Mouse (Mus musculus) embryonic facial prominence, embryonic 12.5 days (tissue): ENCODE results near the gene Was. TPM values are rescaled to one million over a fixed set of nuclear protein-coding genes. Genes with fewer than 3 reads are reported as not detected.
"Not testable (repeated sequence)": the region's sequence is repeated elsewhere in the genome, so short reads cannot be mapped to it uniquely, and the experiment has no call there.

ENCODE experiments used
- ATAC-seq: fragments of 200-750 bp; cut with Nextera tagmentation; 2 replicates; pipeline ENCODE4 v1.8.0; 2017; ENCODE audit not compliant: insufficient number of reproducible peaks, insufficient read depth, low FRiP score, low TSS enrichment
- H3K27ac ChIP-seq: fragments of 300-500 bp; sonication (generic); 2 replicates; pipeline ENCODE4 v1.5.1; 2016; ENCODE audit warnings: mild to moderate bottlenecking
- H3K27me3 ChIP-seq: fragments of 300-500 bp; sonication (generic); 2 replicates; pipeline ENCODE4 v1.6.1; 2016; ENCODE audit warnings: mild to moderate bottlenecking, moderate library complexity
- H3K36me3 ChIP-seq: fragments of 300-500 bp; sonication (generic); 2 replicates; pipeline ENCODE4 v1.6.1; 2016; ENCODE audit warnings: mild to moderate bottlenecking
- H3K4me1 ChIP-seq: fragments of 300-500 bp; sonication (generic); 2 replicates; pipeline ENCODE4 v1.6.1; 2016
- H3K4me2 ChIP-seq: fragments of 300-500 bp; sonication (generic); replicated peaks from 2 replicates; pipeline ENCODE4 v1.6.1; 2016; ENCODE audit warnings: mild to moderate bottlenecking, moderate library complexity
- H3K4me3 ChIP-seq: fragments of 300-500 bp; sonication (generic); 2 replicates; pipeline ENCODE4 v1.5.1; 2016; ENCODE audit warnings: mild to moderate bottlenecking
- H3K9ac ChIP-seq: fragments of 300-500 bp; sonication (generic); 2 replicates; pipeline ENCODE4 v1.6.1; 2016; ENCODE audit warnings: mild to moderate bottlenecking, moderate library complexity
- H3K9me3 ChIP-seq: fragments of 300-500 bp; sonication (generic); 2 replicates; pipeline ENCODE4 v1.6.1; 2016; ENCODE audit warnings: mild to moderate bottlenecking, moderate library complexity
- WGBS: fragments of 180-500 bp; shearing (Covaris S2); methylation state at CpG from one replicate; pipeline ENCODE4 v1.1.7; 2016; 5-methylcytosine and 5-hydroxymethylcytosine counted together
- polyA plus RNA-seq: library from polyadenylated mRNA; unstranded; fragments of >200 nt; fragmentation: Nextera tagmentation; extraction: Ambion mirVana; gene quantifications from 2 replicates; pipeline ENCODE4 v1.2.1, GENCODE M21; 2016

Gene Was
- polyA plus RNA-seq, 1 experiment from 2014 or later = 0.19 TPM

DNA sequence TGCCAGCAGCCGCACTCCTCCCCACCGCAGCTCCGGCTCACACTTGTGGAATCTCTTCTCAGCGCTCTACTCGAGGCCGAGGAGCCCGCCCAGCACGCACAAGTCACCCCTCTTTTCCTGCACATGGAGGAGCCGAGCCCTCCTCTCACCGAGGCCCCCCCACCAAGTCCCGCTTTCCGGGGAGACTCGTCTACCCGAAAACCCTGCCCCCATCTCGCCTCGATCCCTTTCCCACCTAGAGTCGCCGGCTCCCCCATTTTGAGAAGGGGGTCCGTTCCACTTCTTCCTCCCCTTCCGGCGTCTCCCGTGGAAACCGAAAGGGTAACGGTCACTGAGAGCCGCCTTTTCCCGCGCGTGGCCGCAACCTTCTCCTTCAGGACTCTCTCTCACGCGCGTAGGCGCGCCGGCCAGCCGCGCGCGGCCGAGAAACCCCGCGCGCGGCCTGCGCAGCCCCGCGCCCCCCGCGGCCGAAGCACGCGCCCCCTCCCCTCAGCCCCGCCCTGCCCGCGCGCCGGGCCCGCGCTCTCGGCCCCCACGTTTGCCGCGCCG is 16.3 kb downstream of the Was start:
- H3K4me1 ChIP-seq = 0 out of 2 replicates have a peak, but pooled peaks cover 4% of the 10 kb centered on the region
- no peaks in the 10 kb centered on the region for H3K9me3 ChIP-seq
- peak overlapping the region; percentile 88 for H3K27ac ChIP-seq
- no peak for ATAC-seq
- H3K4me3 ChIP-seq = peak overlapping the region; percentile 45
- H3K27me3 ChIP-seq = no peaks in the 10 kb centered on the region
- 21% methylated on average over 64 of the region's 64 CpGs for WGBS
- H3K4me2 ChIP-seq = peak overlapping the region; percentile 49
- H3K36me3 ChIP-seq = 0 out of 2 replicates have a peak, but pooled peaks cover 7% of the 10 kb centered on the region
- peak overlapping the region; percentile 63 for H3K9ac ChIP-seq

DNA sequence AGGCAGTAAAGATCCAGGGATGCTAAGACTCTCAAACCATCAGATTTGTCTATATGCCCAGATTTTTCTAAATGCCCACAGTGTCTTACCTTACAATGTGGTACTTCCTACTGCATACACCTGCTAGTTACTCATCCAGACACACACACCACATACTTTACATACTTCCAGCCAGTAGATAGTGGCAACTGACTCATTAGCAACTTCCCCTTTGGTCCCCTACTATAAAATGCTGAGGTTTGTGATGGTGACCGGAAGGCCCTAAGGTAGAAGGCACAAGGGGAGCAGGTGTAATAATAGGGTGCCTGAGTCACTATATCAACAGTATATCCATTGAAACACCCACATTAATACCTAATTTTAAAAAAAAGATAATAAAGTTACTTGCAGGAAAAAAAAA is 21.1 kb downstream of the Was start:
- Histone ChIP-seq H3K27me3 (no peaks in the 10 kb centered on the region), H3K36me3 (peaks cover 30% of the 10 kb centered on the region), H3K4me3 (no peak overlapping the region), H3K27ac (no peak overlapping the region), H3K4me2 (no peak overlapping the region), H3K9ac (no peak overlapping the region), H3K9me3 (no peaks in the 10 kb centered on the region), H3K4me1 (0 out of 2 replicates have a peak, but pooled peaks cover 4% of the 10 kb centered on the region)
- no peak for ATAC-seq
- 96% methylated on average over 1 of the region's 1 CpGs for WGBS

DNA sequence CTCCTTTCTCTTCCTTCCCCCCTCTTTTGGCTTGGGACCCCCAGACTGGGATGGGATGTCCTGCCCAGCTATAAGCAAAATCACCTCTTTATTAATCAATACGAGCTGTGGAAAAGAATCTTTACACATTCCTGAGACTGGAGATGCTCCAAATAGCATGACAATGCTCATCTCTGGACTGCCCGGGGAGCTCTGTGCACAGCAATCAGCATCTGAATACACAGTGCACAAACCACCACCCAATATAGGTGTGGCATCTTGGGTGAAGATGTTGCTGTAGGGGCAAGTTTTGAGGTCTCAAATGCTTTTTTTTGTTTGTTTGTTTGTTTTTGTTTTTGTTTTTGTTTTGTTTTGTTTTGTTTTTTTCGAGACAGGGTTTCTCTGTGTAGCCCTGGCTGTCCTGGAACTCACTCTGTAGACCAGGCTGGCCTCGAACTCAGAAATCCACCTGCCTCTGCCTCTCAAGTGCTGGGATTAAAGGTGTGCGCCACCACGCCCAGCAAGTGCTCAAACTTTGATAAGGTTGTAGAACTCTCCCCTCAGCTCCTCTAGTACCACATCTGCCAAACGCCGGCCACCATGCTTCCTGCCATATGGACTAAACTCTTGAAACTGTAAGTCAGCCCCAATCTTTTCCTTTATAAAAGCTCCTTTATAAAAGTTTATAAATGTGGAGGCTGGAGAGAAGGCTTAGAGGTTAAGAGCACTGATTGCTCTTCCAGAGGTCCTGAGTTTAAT is 39.1 kb downstream of the Was start:
- not testable (repeated sequence) for H3K4me2 ChIP-seq, H3K9ac ChIP-seq, H3K27me3 ChIP-seq, H3K9me3 ChIP-seq, H3K27ac ChIP-seq, H3K36me3 ChIP-seq, ATAC-seq, H3K4me3 ChIP-seq, H3K4me1 ChIP-seq
- 83% methylated on average over 8 of the region's 8 CpGs for WGBS

DNA sequence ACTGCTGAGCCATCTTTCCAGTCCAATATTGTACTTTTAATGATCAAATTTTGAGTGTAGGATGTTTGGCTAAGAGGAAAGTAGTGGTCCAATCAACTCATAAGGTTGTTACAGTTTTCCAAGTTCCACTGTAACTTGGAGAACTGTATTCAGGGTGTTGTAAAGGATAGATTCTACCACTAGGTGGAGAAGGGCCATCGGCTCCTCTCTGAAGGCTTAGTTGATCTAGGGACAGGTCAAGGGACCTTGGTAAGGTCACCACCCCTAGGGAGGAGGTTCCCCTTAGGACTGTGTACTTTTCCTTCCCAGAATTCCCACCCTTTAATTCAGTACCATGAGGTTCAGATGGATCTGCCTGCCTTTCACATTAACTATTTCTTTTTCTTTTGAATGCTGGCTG is 57.3 kb downstream of the Was start:
- Histone ChIP-seq H3K9me3 (no peaks in the 10 kb centered on the region), H3K27ac (no peak overlapping the region), H3K9ac (no peak overlapping the region), H3K36me3 (no peaks in the 10 kb centered on the region), H3K4me3 (no peak overlapping the region), H3K4me1 (no peaks in the 10 kb centered on the region), H3K4me2 (no peak overlapping the region), H3K27me3 (no peaks in the 10 kb centered on the region)
- no peak for ATAC-seq
- WGBS = 67% methylated on average over 1 of the region's 1 CpGs

Other genes with a start within 250 kb of the Was start
- gene Otud5, start 249.1 kb downstream of the Was start, polyA plus RNA-seq = 67.4 and 70.2 TPM in 2 replicates
- gene Pim2, start 212.2 kb downstream of the Was start, polyA plus RNA-seq = 5.9 and 6.0 TPM in 2 replicates
- gene Slc35a2, start 206.5 kb downstream of the Was start, polyA plus RNA-seq = 30.4 and 33.1 TPM in 2 replicates
- 147 and 162 TPM in 2 replicates for gene Pqbp1, start 191.2 kb downstream of the Was start, polyA plus RNA-seq
- gene Timm17b, start 191.1 kb downstream of the Was start, polyA plus RNA-seq = 167 and 169 TPM in 2 replicates
- gene Gm10491, start 182.7 kb downstream of the Was start, polyA plus RNA-seq = not detected in 2 replicates
- not detected in 2 replicates for gene Gm10490, start 181.0 kb downstream of the Was start, polyA plus RNA-seq
- gene Pcsk1n, start 170.7 kb downstream of the Was start, polyA plus RNA-seq = 7.1 and 9.4 TPM in 2 replicates
- not detected in 2 replicates for gene Eras, start 161.9 kb downstream of the Was start, polyA plus RNA-seq
- 49.3 and 53.7 TPM in 2 replicates for gene Hdac6, start 142.6 kb downstream of the Was start, polyA plus RNA-seq
- 1.8 and 2.3 TPM in 2 replicates for gene Gata1, start 112.4 kb downstream of the Was start, polyA plus RNA-seq
- gene Glod5, start 72.0 kb downstream of the Was start, polyA plus RNA-seq = not detected in 2 replicates
- 77.3 and 77.8 TPM in 2 replicates for gene Suv39h1, start 15.7 kb downstream of the Was start, polyA plus RNA-seq
- 23.1 and 23.6 TPM in 2 replicates for gene Wdr13, start 42.4 kb upstream of the Was start, polyA plus RNA-seq
- 466 and 497 TPM in 2 replicates for gene Rbm3, start 55.4 kb upstream of the Was start, polyA plus RNA-seq
- 14.3 and 14.8 TPM in 2 replicates for gene Tbc1d25, start 85.7 kb upstream of the Was start, polyA plus RNA-seq
- 28.4 and 30.8 TPM in 2 replicates for gene Ebp, start 103.0 kb upstream of the Was start, polyA plus RNA-seq
- 12.2 and 14.8 TPM in 2 replicates for gene Porcn, start 116.0 kb upstream of the Was start, polyA plus RNA-seq
- gene Ftsj1, start 161.9 kb upstream of the Was start, polyA plus RNA-seq = 43.1 and 47.0 TPM in 2 replicates
- 1.4 and 1.5 TPM in 2 replicates for gene Slc38a5, start 180.6 kb upstream of the Was start, polyA plus RNA-seq
- not detected in 2 replicates for gene Ssxb10, start 236.9 kb upstream of the Was start, polyA plus RNA-seq